ENCODE assay signal across 9 mouse cellular contexts in genomic region chr1:89673686-89674085, GRCm38 (mm10).
DNase-seq lines count a peak whose midpoint lies in the region; ATAC-seq and TF ChIP-seq lines count a peak whose summit lies in the region.
"Had no signal": no experiment of that assay in that cellular context is flagged by ENCODE, and none has a peak within 500 bp of the region (broad histone marks: within the 10 kb centered on the region; RNA-seq: fewer than 3 reads in every experiment).

No protein-coding gene starts in this region.

- H3K4me3 ChIP-seq in hindbrain, embryonic 13.5 days: no peak overlapping the region
- no peak overlapping the region for H3K4me3 ChIP-seq in hindbrain, embryonic 12.5 days
- no peak overlapping the region for H3K4me3 ChIP-seq in lung, adult 2 months (replicated peaks; ENCODE audit: extremely low read depth, low read depth, low read length)
- H3K4me3 ChIP-seq in ES-Bruce4 (ENCODE audit: low read depth, low read length): no peak overlapping the region
- H3K4me3 ChIP-seq in embryonic facial prominence, embryonic 10.5 days: no peak overlapping the region
- no peak overlapping the region for H3K4me3 ChIP-seq in forebrain, embryonic 11.5 days (ENCODE audit: low read depth, low read length)
- H3K4me3 ChIP-seq: heart, embryonic 15.5 days had no signal

- peak overlapping the region; percentile 55; the same call in 1 of the 2 replicates for H3K27ac ChIP-seq in hindbrain, embryonic 13.5 days
- H3K27ac ChIP-seq in hindbrain, embryonic 12.5 days: no peak overlapping the region
- H3K27ac ChIP-seq in ES-Bruce4 (ENCODE audit: insufficient read depth, low read length): no peak overlapping the region
- no peak overlapping the region for H3K27ac ChIP-seq in embryonic facial prominence, embryonic 10.5 days (replicated peaks)
- H3K27ac ChIP-seq in forebrain, embryonic 11.5 days (ENCODE audit: low read depth, low read length): no peak overlapping the region
- H3K27ac ChIP-seq: heart, embryonic 15.5 days had no signal

- TF ChIP-seq POLR2A in lung, adult 2 months (IDR thresholded peaks at IDR 0.05; ENCODE audit: borderline replicate concordance, extremely low read depth, low read depth, low read length): no peak
- TF ChIP-seq POLR2A in ES-Bruce4 (IDR thresholded peaks at IDR 0.05; ENCODE audit: insufficient read depth, low read length): no peak

- H3K9me3 ChIP-seq in hindbrain, embryonic 13.5 days: no peaks in the 10 kb centered on the region
- H3K9me3 ChIP-seq in hindbrain, embryonic 12.5 days (replicated peaks): no peaks in the 10 kb centered on the region
- no peaks in the 10 kb centered on the region for H3K9me3 ChIP-seq in ES-Bruce4 (replicated peaks; ENCODE audit: control insufficient read depth, insufficient read depth, low read length, poor library complexity, severe bottlenecking)
- H3K9me3 ChIP-seq in embryonic facial prominence, embryonic 10.5 days: peaks cover 6% of the 10 kb centered on the region; the same call in 1 of the 2 replicates
- no peaks in the 10 kb centered on the region for H3K9me3 ChIP-seq in forebrain, embryonic 11.5 days (ENCODE audit: control insufficient read depth, low read length)
- H3K9me3 ChIP-seq: heart, embryonic 15.5 days had no signal

- no peak for ATAC-seq in hindbrain, embryonic 13.5 days (ENCODE audit: low FRiP score)
- no peak for ATAC-seq in hindbrain, embryonic 12.5 days (ENCODE audit: low FRiP score)
- ATAC-seq in forebrain, embryonic 11.5 days (replicated peaks; ENCODE audit: low FRiP score): no peak

- no peak for TF ChIP-seq EP300 in ES-Bruce4 (IDR thresholded peaks at IDR 0.05; ENCODE audit: insufficient read depth, low read depth, low read length)

- DNase-seq in lung, adult 2 months: no peak
- DNase-seq in lung, postnatal 14 days: no peak
- peak; percentile 34 for DNase-seq in embryonic facial prominence, embryonic 10.5 days (ENCODE audit: low spot score)
- no peak for DNase-seq in thymus, postnatal 36 days
- DNase-seq in forebrain, embryonic 11.5 days (ENCODE audit: low spot score): no peak

- 96% methylated on average over 3 of the region's 3 CpGs for WGBS in hindbrain, embryonic 13.5 days
- 97% methylated on average over 3 of the region's 3 CpGs for WGBS in hindbrain, embryonic 12.5 days
- WGBS in lung, adult 2 months: 94% methylated on average over 3 of the region's 3 CpGs
- 81% methylated on average over 3 of the region's 3 CpGs for WGBS in embryonic facial prominence, embryonic 10.5 days
- 94% methylated on average over 3 of the region's 3 CpGs for WGBS in forebrain, embryonic 11.5 days

- H3K9ac ChIP-seq in hindbrain, embryonic 13.5 days: no peak overlapping the region
- no peak overlapping the region for H3K9ac ChIP-seq in hindbrain, embryonic 12.5 days
- no peak overlapping the region for H3K9ac ChIP-seq in ES-Bruce4 (ENCODE audit: low read depth, poor library complexity, severe bottlenecking)
- H3K9ac ChIP-seq in forebrain, embryonic 11.5 days (ENCODE audit: low read length): no peak overlapping the region
- H3K9ac ChIP-seq: heart, embryonic 15.5 days had no signal

- H3K36me3 ChIP-seq in hindbrain, embryonic 13.5 days: peaks cover 52% of the 10 kb centered on the region
- H3K36me3 ChIP-seq in hindbrain, embryonic 12.5 days: peaks cover 27% of the 10 kb centered on the region
- no peaks in the 10 kb centered on the region for H3K36me3 ChIP-seq in ES-Bruce4 (ENCODE audit: control insufficient read depth, insufficient read depth, low read length, poor library complexity, severe bottlenecking)
- H3K36me3 ChIP-seq in embryonic facial prominence, embryonic 10.5 days (replicated peaks): peaks cover 91% of the 10 kb centered on the region
- H3K36me3 ChIP-seq in forebrain, embryonic 11.5 days (ENCODE audit: control insufficient read depth, insufficient read depth, low read length): peaks cover 4% of the 10 kb centered on the region; the same call in 1 of the 2 replicates

- H3K27me3 ChIP-seq in hindbrain, embryonic 13.5 days: no peaks in the 10 kb centered on the region
- no peaks in the 10 kb centered on the region for H3K27me3 ChIP-seq in hindbrain, embryonic 12.5 days
- H3K27me3 ChIP-seq in ES-Bruce4 (ENCODE audit: control insufficient read depth, insufficient read depth, low read length, poor library complexity, severe bottlenecking): no peaks in the 10 kb centered on the region
- H3K27me3 ChIP-seq in embryonic facial prominence, embryonic 10.5 days (replicated peaks; ENCODE audit: low read depth, poor library complexity, severe bottlenecking): peaks cover 4% of the 10 kb centered on the region; the same call in 1 of the 2 replicates
- peaks cover 57% of the 10 kb centered on the region for H3K27me3 ChIP-seq in forebrain, embryonic 11.5 days (ENCODE audit: control insufficient read depth, insufficient read depth, low read length)
- H3K27me3 ChIP-seq: heart, embryonic 15.5 days had no signal

- no peak overlapping the region for H3K4me2 ChIP-seq in hindbrain, embryonic 13.5 days
- H3K4me2 ChIP-seq in hindbrain, embryonic 12.5 days (replicated peaks): no peak overlapping the region
- no peak overlapping the region for H3K4me2 ChIP-seq in forebrain, embryonic 11.5 days (ENCODE audit: low read depth, low read length, severe bottlenecking)
- H3K4me2 ChIP-seq: heart, embryonic 15.5 days had no signal

- H3K4me1 ChIP-seq in hindbrain, embryonic 13.5 days (replicated peaks): peaks cover 83% of the 10 kb centered on the region
- peaks cover 41% of the 10 kb centered on the region for H3K4me1 ChIP-seq in hindbrain, embryonic 12.5 days
- H3K4me1 ChIP-seq in lung, adult 2 months (ENCODE audit: control insufficient read depth, insufficient read depth, low read length): no peaks in the 10 kb centered on the region
- no peaks in the 10 kb centered on the region for H3K4me1 ChIP-seq in ES-Bruce4 (ENCODE audit: control insufficient read depth, insufficient read depth, low read length)
- peaks cover 13% of the 10 kb centered on the region for H3K4me1 ChIP-seq in embryonic facial prominence, embryonic 10.5 days
- peaks cover 10% of the 10 kb centered on the region for H3K4me1 ChIP-seq in forebrain, embryonic 11.5 days (replicated peaks; ENCODE audit: control insufficient read depth, insufficient read depth, low read length)
- H3K4me1 ChIP-seq: heart, embryonic 15.5 days had no signal

- peak; percentile 31; the same call in 1 of the 2 replicates for TF ChIP-seq CTCF in lung, adult 2 months (IDR thresholded peaks at IDR 0.05; ENCODE audit: insufficient read depth, low read length)
- peak; percentile 7 for TF ChIP-seq CTCF in ES-Bruce4 (IDR thresholded peaks at IDR 0.05; ENCODE audit: low read depth, low read length)
